Mouse (Mus musculus) limb, embryonic 14.5 days (tissue): ENCODE results near the gene Olfr1015. TPM values are rescaled to one million over a fixed set of nuclear protein-coding genes. Genes with fewer than 3 reads are reported as not detected.

ENCODE experiments used
- ATAC-seq: fragments of 200-750 bp; cut with Nextera tagmentation; 2 replicates; pipeline ENCODE4 v1.8.0; 2017; ENCODE audit warnings: low read depth, moderate number of reproducible peaks, moderate TSS enrichment; ENCODE audit not compliant: low FRiP score
- DNase-seq: peaks from one replicate; pipeline ENCODE4 v3.0.0-alpha.2; 2015; ENCODE audit warnings: low spot score
- H3K27ac ChIP-seq: fragments of 300-500 bp; sonication (generic); replicated peaks from 2 replicates; pipeline ENCODE4 v1.5.1; 2014; ENCODE audit warnings: low read depth, mild to moderate bottlenecking, low read length, moderate library complexity, mixed read lengths
- H3K27me3 ChIP-seq: fragments of 300-500 bp; sonication (generic); 2 replicates; pipeline ENCODE4 v1.6.1; 2014; ENCODE audit warnings: low read length, mixed read lengths; ENCODE audit not compliant: control insufficient read depth, insufficient read depth
- H3K36me3 ChIP-seq: fragments of 300-500 bp; sonication (generic); 2 replicates; pipeline ENCODE4 v1.6.1; 2014; ENCODE audit warnings: mild to moderate bottlenecking, low read length, moderate library complexity, mixed read lengths; ENCODE audit not compliant: control insufficient read depth, insufficient read depth
- H3K4me1 ChIP-seq: fragments of 300-500 bp; sonication (generic); 2 replicates; pipeline ENCODE4 v1.6.1; 2014; ENCODE audit warnings: antibody characterized with exemption, low read length, mixed read lengths; ENCODE audit not compliant: control insufficient read depth, insufficient read depth
- H3K4me2 ChIP-seq: fragments of 300-500 bp; sonication (generic); replicated peaks from 2 replicates; pipeline ENCODE4 v1.6.1; 2014; ENCODE audit warnings: low read depth, mild to moderate bottlenecking, low read length, moderate library complexity; ENCODE audit not compliant: severe bottlenecking
- H3K4me3 ChIP-seq: fragments of 300-500 bp; sonication (generic); replicated peaks from 2 replicates; pipeline ENCODE4 v1.5.1; 2014; ENCODE audit warnings: low read length
- H3K9ac ChIP-seq: fragments of 300-500 bp; sonication (generic); 2 replicates; pipeline ENCODE4 v1.6.1; 2014; ENCODE audit warnings: mild to moderate bottlenecking, low read depth, low read length, moderate library complexity; ENCODE audit not compliant: severe bottlenecking
- H3K9me3 ChIP-seq: fragments of 300-500 bp; sonication (generic); 2 replicates; pipeline ENCODE4 v1.6.1; 2016; ENCODE audit warnings: low read length; ENCODE audit not compliant: control insufficient read depth
- POLR2A ChIP-seq: fragments of 200-500 bp; IDR thresholded peaks from 2 replicates; pipeline ENCODE4 v1.8.0; 2012; ENCODE audit warnings: inconsistent platforms, mild to moderate bottlenecking, moderate library complexity, borderline replicate concordance; ENCODE audit not compliant: insufficient read depth, insufficient read length; ENCODE audit errors: extremely low read depth
- WGBS: fragments of 180-500 bp; shearing (Covaris S2); extraction: QIAGEN DNeasy Blood & Tissue Kit; methylation state at CpG from one replicate; pipeline ENCODE4 v1.1.7; 2014; 5-methylcytosine and 5-hydroxymethylcytosine counted together
- polyA plus RNA-seq, 2 experiments: library from polyadenylated mRNA; depleted of rRNA in 1 of 2; stranded (reverse) in 1 of 2; unstranded in 1 of 2; fragments of >200 nt; fragmentation: Nextera tagmentation in 1 of 2; extraction: Ambion mirVana in 1 of 2; gene quantifications; 2 replicates each; pipeline versions ENCODE4 v1.2.1 to v1.2.3; 2012 to 2014

Olfr1015 gene
- polyA plus RNA-seq, 2 experiments, result not detected

GRCm38 (mm10) chr2:85802444-85802843, 20.6 kb downstream of the Olfr1015 start, which contains the start of gene Olfr1016:
Olfr1016 (minus strand) TSS chr2:85802544.
- ATAC-seq (no peak), DNase-seq (no peak)
- Histone ChIP-seq H3K4me3 (no peak within 1 kb of the TSS), H3K9ac (no peak within 1 kb of the TSS), H3K4me1 (no peaks in the 10 kb centered on the region), H3K36me3 (no peaks in the 10 kb centered on the region), H3K27ac (no peak within 1 kb of the TSS), H3K27me3 (no peaks in the 10 kb centered on the region), H3K4me2 (no peak within 1 kb of the TSS), H3K9me3 (no peaks in the 10 kb centered on the region)
- 82% methylated on average over 2 of the region's 2 CpGs for WGBS
- TF ChIP-seq POLR2A, result no peak

- WGBS, result 50% methylated on average over 4 of the region's 4 CpGs
- no peak overlapping the region for H3K27ac ChIP-seq
- H3K27me3 ChIP-seq, result no peaks in the 10 kb centered on the region
- H3K9me3 ChIP-seq, result no peaks in the 10 kb centered on the region
- H3K4me1 ChIP-seq, result no peaks in the 10 kb centered on the region
- DNase-seq, result peak; percentile 22
- no peak for TF ChIP-seq POLR2A
- no peak for ATAC-seq
- H3K4me2 ChIP-seq, result no peak overlapping the region
- no peak overlapping the region for H3K9ac ChIP-seq
- H3K4me3 ChIP-seq, result no peak overlapping the region
- H3K36me3 ChIP-seq, result no peaks in the 10 kb centered on the region
Observed at GRCm38 (mm10) chr2:85804501-85804900, 22.7 kb downstream of the Olfr1015 start.

GRCm38 (mm10) chr2:85818179-85818578, 36.4 kb downstream of the Olfr1015 start, which contains the start of gene Olfr1018:
Olfr1018 (plus strand) TSS chr2:85818479.
- Histone ChIP-seq H3K27me3 (no peaks in the 10 kb centered on the region), H3K27ac (no peak within 1 kb of the TSS), H3K4me3 (no peak within 1 kb of the TSS), H3K36me3 (no peaks in the 10 kb centered on the region), H3K4me1 (no peaks in the 10 kb centered on the region), H3K9ac (no peak within 1 kb of the TSS), H3K9me3 (no peaks in the 10 kb centered on the region), H3K4me2 (no peak within 1 kb of the TSS)
- DNase-seq, result no peak
- ATAC-seq, result no peak
- no peak for TF ChIP-seq POLR2A

Other genes starting within 250 kb of the Olfr1015 start
- not detected in 2 replicates for gene Olfr996, start 202.8 kb upstream of the Olfr1015 start, polyA plus RNA-seq (2012; rRNA removed)
- not detected in 2 replicates for gene Olfr996, start 202.8 kb upstream of the Olfr1015 start, polyA plus RNA-seq (2014; fragmentation: Nextera tagmentation; extraction: Ambion mirVana)
- not detected in 2 replicates for gene Olfr998, start 193.1 kb upstream of the Olfr1015 start, polyA plus RNA-seq (2012; rRNA removed)
- gene Olfr998, start 193.1 kb upstream of the Olfr1015 start, polyA plus RNA-seq (2014; fragmentation: Nextera tagmentation; extraction: Ambion mirVana), result not detected in 2 replicates
- gene Olfr1000, start 170.1 kb upstream of the Olfr1015 start, polyA plus RNA-seq (2012; rRNA removed), result not detected in 2 replicates
- gene Olfr1000, start 170.1 kb upstream of the Olfr1015 start, polyA plus RNA-seq (2014; fragmentation: Nextera tagmentation; extraction: Ambion mirVana), result not detected in 2 replicates
- not detected in 2 replicates for gene Olfr1002, start 131.3 kb upstream of the Olfr1015 start, polyA plus RNA-seq (2012; rRNA removed)
- gene Olfr1002, start 131.3 kb upstream of the Olfr1015 start, polyA plus RNA-seq (2014; fragmentation: Nextera tagmentation; extraction: Ambion mirVana), result not detected in 2 replicates
- gene Olfr154, start 117.6 kb upstream of the Olfr1015 start, polyA plus RNA-seq (2012; rRNA removed), result not detected in 2 replicates
- not detected in 2 replicates for gene Olfr154, start 117.6 kb upstream of the Olfr1015 start, polyA plus RNA-seq (2014; fragmentation: Nextera tagmentation; extraction: Ambion mirVana)
- not detected in 2 replicates for gene Olfr1006, start 103.2 kb upstream of the Olfr1015 start, polyA plus RNA-seq (2012; rRNA removed)
- not detected in 2 replicates for gene Olfr1006, start 103.2 kb upstream of the Olfr1015 start, polyA plus RNA-seq (2014; fragmentation: Nextera tagmentation; extraction: Ambion mirVana)
- not detected in 2 replicates for gene Olfr1008, start 92.6 kb upstream of the Olfr1015 start, polyA plus RNA-seq (2012; rRNA removed)
- not detected in 2 replicates for gene Olfr1008, start 92.6 kb upstream of the Olfr1015 start, polyA plus RNA-seq (2014; fragmentation: Nextera tagmentation; extraction: Ambion mirVana)
- not detected in 2 replicates for gene Olfr1009, start 66.6 kb upstream of the Olfr1015 start, polyA plus RNA-seq (2012; rRNA removed)
- not detected in 2 replicates for gene Olfr1009, start 66.6 kb upstream of the Olfr1015 start, polyA plus RNA-seq (2014; fragmentation: Nextera tagmentation; extraction: Ambion mirVana)
- not detected in 2 replicates for gene Olfr1012, start 19.3 kb upstream of the Olfr1015 start, polyA plus RNA-seq (2012; rRNA removed)
- gene Olfr1012, start 19.3 kb upstream of the Olfr1015 start, polyA plus RNA-seq (2014; fragmentation: Nextera tagmentation; extraction: Ambion mirVana), result not detected in 2 replicates
- gene Olfr1013, start 14.9 kb upstream of the Olfr1015 start, polyA plus RNA-seq (2012; rRNA removed), result not detected in 2 replicates
- not detected in 2 replicates for gene Olfr1013, start 14.9 kb upstream of the Olfr1015 start, polyA plus RNA-seq (2014; fragmentation: Nextera tagmentation; extraction: Ambion mirVana)
- gene Olfr1014, start 9.3 kb upstream of the Olfr1015 start, polyA plus RNA-seq (2012; rRNA removed), result not detected in 2 replicates
- not detected in 2 replicates for gene Olfr1014, start 9.3 kb upstream of the Olfr1015 start, polyA plus RNA-seq (2014; fragmentation: Nextera tagmentation; extraction: Ambion mirVana)
- gene Olfr1016, start 20.5 kb downstream of the Olfr1015 start, polyA plus RNA-seq (2012; rRNA removed), result not detected in 2 replicates
- gene Olfr1016, start 20.5 kb downstream of the Olfr1015 start, polyA plus RNA-seq (2014; fragmentation: Nextera tagmentation; extraction: Ambion mirVana), result not detected in 2 replicates
- gene Olfr1018, start 36.5 kb downstream of the Olfr1015 start, polyA plus RNA-seq (2012; rRNA removed), result not detected in 2 replicates
- gene Olfr1018, start 36.5 kb downstream of the Olfr1015 start, polyA plus RNA-seq (2014; fragmentation: Nextera tagmentation; extraction: Ambion mirVana), result not detected in 2 replicates
- not detected in 2 replicates for gene Olfr1019, start 63.5 kb downstream of the Olfr1015 start, polyA plus RNA-seq (2012; rRNA removed)
- gene Olfr1019, start 63.5 kb downstream of the Olfr1015 start, polyA plus RNA-seq (2014; fragmentation: Nextera tagmentation; extraction: Ambion mirVana), result not detected in 2 replicates
- not detected in 2 replicates for gene Olfr1020, start 65.0 kb downstream of the Olfr1015 start, polyA plus RNA-seq (2012; rRNA removed)
- not detected in 2 replicates for gene Olfr1020, start 65.0 kb downstream of the Olfr1015 start, polyA plus RNA-seq (2014; fragmentation: Nextera tagmentation; extraction: Ambion mirVana)
- gene Olfr1022, start 86.6 kb downstream of the Olfr1015 start, polyA plus RNA-seq (2012; rRNA removed), result not detected in 2 replicates
- gene Olfr1022, start 86.6 kb downstream of the Olfr1015 start, polyA plus RNA-seq (2014; fragmentation: Nextera tagmentation; extraction: Ambion mirVana), result not detected in 2 replicates
- not detected in 2 replicates for gene Olfr1023, start 103.6 kb downstream of the Olfr1015 start, polyA plus RNA-seq (2012; rRNA removed)
- gene Olfr1023, start 103.6 kb downstream of the Olfr1015 start, polyA plus RNA-seq (2014; fragmentation: Nextera tagmentation; extraction: Ambion mirVana), result not detected in 2 replicates
- not detected in 2 replicates for gene Olfr1024, start 123.0 kb downstream of the Olfr1015 start, polyA plus RNA-seq (2012; rRNA removed)
- gene Olfr1024, start 123.0 kb downstream of the Olfr1015 start, polyA plus RNA-seq (2014; fragmentation: Nextera tagmentation; extraction: Ambion mirVana), result not detected in 2 replicates
- not detected in 2 replicates for gene Olfr1025-ps1, start 133.2 kb downstream of the Olfr1015 start, polyA plus RNA-seq (2012; rRNA removed)
- not detected in 2 replicates for gene Olfr1025-ps1, start 133.2 kb downstream of the Olfr1015 start, polyA plus RNA-seq (2014; fragmentation: Nextera tagmentation; extraction: Ambion mirVana)
- gene Olfr1026, start 139.5 kb downstream of the Olfr1015 start, polyA plus RNA-seq (2012; rRNA removed), result not detected in 2 replicates
- not detected in 2 replicates for gene Olfr1026, start 139.5 kb downstream of the Olfr1015 start, polyA plus RNA-seq (2014; fragmentation: Nextera tagmentation; extraction: Ambion mirVana)
- gene Olfr1028, start 168.4 kb downstream of the Olfr1015 start, polyA plus RNA-seq (2012; rRNA removed), result 0.01 TPM in 1 of 2 replicates, not detected in the other
- not detected in 2 replicates for gene Olfr1028, start 168.4 kb downstream of the Olfr1015 start, polyA plus RNA-seq (2014; fragmentation: Nextera tagmentation; extraction: Ambion mirVana)
- gene Olfr1029, start 191.9 kb downstream of the Olfr1015 start, polyA plus RNA-seq (2012; rRNA removed), result not detected in 2 replicates
- not detected in 2 replicates for gene Olfr1029, start 191.9 kb downstream of the Olfr1015 start, polyA plus RNA-seq (2014; fragmentation: Nextera tagmentation; extraction: Ambion mirVana)
- not detected in 2 replicates for gene Olfr1030, start 197.3 kb downstream of the Olfr1015 start, polyA plus RNA-seq (2012; rRNA removed)
- gene Olfr1030, start 197.3 kb downstream of the Olfr1015 start, polyA plus RNA-seq (2014; fragmentation: Nextera tagmentation; extraction: Ambion mirVana), result not detected in 2 replicates
- not detected in 2 replicates for gene Olfr1031, start 208.3 kb downstream of the Olfr1015 start, polyA plus RNA-seq (2012; rRNA removed)
- not detected in 2 replicates for gene Olfr1031, start 208.3 kb downstream of the Olfr1015 start, polyA plus RNA-seq (2014; fragmentation: Nextera tagmentation; extraction: Ambion mirVana)
- gene Olfr1032, start 223.5 kb downstream of the Olfr1015 start, polyA plus RNA-seq (2012; rRNA removed), result not detected in 2 replicates
- not detected in 2 replicates for gene Olfr1032, start 223.5 kb downstream of the Olfr1015 start, polyA plus RNA-seq (2014; fragmentation: Nextera tagmentation; extraction: Ambion mirVana)
- gene Olfr1033, start 238.6 kb downstream of the Olfr1015 start, polyA plus RNA-seq (2012; rRNA removed), result 0.67 and 0.73 TPM in 2 replicates
- 0.39 and 1.1 TPM in 2 replicates for gene Olfr1033, start 238.6 kb downstream of the Olfr1015 start, polyA plus RNA-seq (2014; fragmentation: Nextera tagmentation; extraction: Ambion mirVana)